Mouse (Mus musculus) CD4-positive naive resting alpha-beta T cell, adult 76 days (primary cell): Measurements from ENCODE around the gene Olfr972. TPM values are rescaled to one million over a fixed set of nuclear protein-coding genes. Genes with fewer than 3 reads are reported as not detected.

ENCODE experiments used
- total RNA-seq: library from RNA; stranded (reverse); gene quantifications from one replicate; pipeline ENCODE4 v1.2.4, GENCODE M21; 2023

The Olfr972 gene
- total RNA-seq = not detected

GRCm38 (mm10) chr9:39866122-39866521 lies at the start of gene Olfr972:
Gene Olfr972, plus strand, starts transcription at chr9:39866422.

DNA sequence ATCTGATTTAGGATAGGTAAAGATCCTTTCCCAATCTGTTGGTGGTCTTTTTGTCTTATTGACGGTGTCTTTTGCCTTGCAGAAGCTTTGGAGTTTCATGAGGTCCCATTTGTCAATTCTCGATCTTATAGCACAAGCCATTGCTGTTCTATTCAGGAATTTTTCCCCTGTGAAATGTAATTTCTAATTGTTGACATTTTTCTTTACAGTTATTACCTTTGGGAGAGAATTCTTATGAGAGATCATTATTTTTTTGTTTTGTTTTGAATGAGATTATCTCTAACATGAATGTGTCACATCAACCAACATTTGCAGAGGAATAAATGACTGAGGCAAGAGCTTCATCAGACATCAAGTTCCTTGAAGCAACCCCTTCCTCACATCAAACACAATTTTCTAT lies 29.6 kb upstream of the Olfr972 start, which contains the start of gene Olfr971:
Olfr971 (plus strand) TSS at position 301 of the 400 bp plus-strand sequence.

DNA sequence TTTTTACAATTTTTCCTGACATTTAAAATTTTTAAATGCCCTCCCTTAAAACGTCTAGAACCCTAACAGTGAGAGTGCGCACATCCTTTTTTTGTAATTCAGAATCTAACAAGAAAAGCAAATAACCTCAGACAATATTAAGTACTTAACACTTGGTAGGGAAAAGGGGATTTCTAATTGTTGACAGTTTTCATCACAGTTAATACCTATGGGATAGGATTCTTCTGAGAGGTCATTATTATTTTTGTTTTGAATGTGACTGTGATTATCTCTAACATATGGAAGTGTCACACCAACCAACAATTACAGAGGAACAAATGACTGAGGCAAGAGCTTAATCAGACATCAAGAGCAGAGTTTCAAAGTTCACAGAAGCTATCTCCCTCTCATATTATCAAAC lies 40.8 kb downstream of the Olfr972 start, which contains the start of gene Olfr229:
Olfr229 (plus strand) TSS at position 301 of the 400 bp plus-strand sequence.

Other genes starting within 250 kb of the Olfr972 start
- not detected for gene Olfr960, start 245.0 kb upstream of the Olfr972 start, total RNA-seq
- not detected for gene Olfr961, start 221.3 kb upstream of the Olfr972 start, total RNA-seq
- gene Olfr963, start 199.2 kb upstream of the Olfr972 start, total RNA-seq = not detected
- not detected for gene Olfr149, start 159.3 kb upstream of the Olfr972 start, total RNA-seq
- not detected for gene Olfr965, start 155.1 kb upstream of the Olfr972 start, total RNA-seq
- not detected for gene Olfr150, start 135.4 kb upstream of the Olfr972 start, total RNA-seq
- gene Olfr967, start 120.2 kb upstream of the Olfr972 start, total RNA-seq = not detected
- not detected for gene Olfr968, start 83.2 kb upstream of the Olfr972 start, total RNA-seq
- gene Olfr969, start 75.5 kb upstream of the Olfr972 start, total RNA-seq = not detected
- gene Olfr970, start 57.6 kb upstream of the Olfr972 start, total RNA-seq = not detected
- gene Olfr971, start 29.5 kb upstream of the Olfr972 start, total RNA-seq = not detected
- gene Olfr229, start 40.9 kb downstream of the Olfr972 start, total RNA-seq = not detected
- not detected for gene Olfr974, start 71.1 kb downstream of the Olfr972 start, total RNA-seq
- not detected for gene Olfr975, start 85.6 kb downstream of the Olfr972 start, total RNA-seq
- not detected for gene Olfr976, start 94.7 kb downstream of the Olfr972 start, total RNA-seq
- not detected for gene Olfr978, start 125.7 kb downstream of the Olfr972 start, total RNA-seq
- not detected for gene Olfr979, start 137.0 kb downstream of the Olfr972 start, total RNA-seq
- not detected for gene Olfr980, start 143.2 kb downstream of the Olfr972 start, total RNA-seq
- gene Olfr981, start 155.0 kb downstream of the Olfr972 start, total RNA-seq = not detected
- gene Olfr982, start 207.4 kb downstream of the Olfr972 start, total RNA-seq = not detected
- gene Olfr983, start 227.2 kb downstream of the Olfr972 start, total RNA-seq = not detected
- gene Olfr984, start 247.8 kb downstream of the Olfr972 start, total RNA-seq = not detected